Mouse (Mus musculus) lung, adult 18-20 months (tissue): ENCODE data around the gene Col17a1.

Source experiments
- DNase-seq, 2 experiments: peaks; one replicate each; pipeline ENCODE4 v3.0.0; 2022; ENCODE audit warnings: mixed read lengths in 2 of 2

The Col17a1 gene

GRCm38 (mm10) chr19:47691994-47692393 lies at the start of gene Col17a1:
TSS of gene Col17a1 (minus strand) at chr19:47692094.
- DNase-seq = no peak

- peak; percentile 48 to 62 for DNase-seq
Measured at GRCm38 (mm10) chr19:47731931-47732330, 40.0 kb upstream of the Col17a1 start.

- peak; percentile 99 for DNase-seq
Measured at GRCm38 (mm10) chr19:47731071-47731881, 39.4 kb upstream of the Col17a1 start, which contains the start of gene Sfr1. TSS of gene Sfr1 (plus strand) at chr19:47731682.

GRCm38 (mm10) chr19:47730691-47731070 lies 38.8 kb upstream of the Col17a1 start:
- peak; percentile 76 to 80 for DNase-seq

- no peak for DNase-seq
Measured at GRCm38 (mm10) chr19:47725643-47726140, 33.8 kb upstream of the Col17a1 start.

- DNase-seq = no peak
Measured at GRCm38 (mm10) chr19:47724903-47725302, 33.0 kb upstream of the Col17a1 start.

GRCm38 (mm10) chr19:47722471-47722870 lies 30.6 kb upstream of the Col17a1 start:
- DNase-seq = no peak

- DNase-seq = no peak
Measured at GRCm38 (mm10) chr19:47719147-47719546, 27.3 kb upstream of the Col17a1 start.

GRCm38 (mm10) chr19:47716144-47716543 lies 24.2 kb upstream of the Col17a1 start:
- DNase-seq = no peak

GRCm38 (mm10) chr19:47713457-47713856 lies 21.6 kb upstream of the Col17a1 start:
- no peak for DNase-seq

- DNase-seq = no peak
Measured at GRCm38 (mm10) chr19:47710376-47710775, 18.5 kb upstream of the Col17a1 start.

GRCm38 (mm10) chr19:47705772-47706309 lies 13.9 kb upstream of the Col17a1 start:
- DNase-seq = no peak

GRCm38 (mm10) chr19:47705080-47705771 lies 13.3 kb upstream of the Col17a1 start:
- no peak for DNase-seq

- DNase-seq = no peak
Measured at GRCm38 (mm10) chr19:47700509-47700908, 8.6 kb upstream of the Col17a1 start.

- DNase-seq = no peak
Measured at GRCm38 (mm10) chr19:47699743-47700142, 7.8 kb upstream of the Col17a1 start.

GRCm38 (mm10) chr19:47698266-47698665 lies 6.4 kb upstream of the Col17a1 start:
- DNase-seq = no peak

GRCm38 (mm10) chr19:47697067-47697466 lies 5.2 kb upstream of the Col17a1 start:
- no peak for DNase-seq

GRCm38 (mm10) chr19:47696411-47696810 lies 4.5 kb upstream of the Col17a1 start:
- DNase-seq = no peak

GRCm38 (mm10) chr19:47695725-47696124 lies 3.8 kb upstream of the Col17a1 start:
- DNase-seq = no peak

- DNase-seq = no peak
Measured at GRCm38 (mm10) chr19:47689592-47689991, 2.3 kb downstream of the Col17a1 start.

- DNase-seq = no peak
Measured at GRCm38 (mm10) chr19:47678675-47679074, 13.2 kb downstream of the Col17a1 start.

- peak; percentile 41 to 53 for DNase-seq
Measured at GRCm38 (mm10) chr19:47674419-47674818, 17.5 kb downstream of the Col17a1 start.

- peak in 1 of 2 experiments; percentile 15 for DNase-seq
Measured at GRCm38 (mm10) chr19:47668399-47668798, 23.5 kb downstream of the Col17a1 start.

- no peak for DNase-seq
Measured at GRCm38 (mm10) chr19:47667601-47668000, 24.3 kb downstream of the Col17a1 start.
